Mouse (Mus musculus): ENCODE measurements around the gene Lsm12. TPM values are rescaled to one million over a fixed set of nuclear protein-coding genes. Genes with fewer than 3 reads are reported as not detected.
A peak's percentile ranks its signal among the peaks of the same experiment; 100 is the strongest.

Gene Lsm12
- total RNA-seq (2021) (100 to 1,000 TPM in 1 of 2 experiments, 10 to 100 TPM in 1; 82.6 to 108 TPM), polyA plus RNA-seq (2012; rRNA removed) (35.8 and 40.1 TPM in 2 replicates)
- long read RNA-seq, transcript Lsm12-201 (5 exons, 2,256 nt): major isoform, 22 of 24 reads
- long read RNA-seq, partial matches to known transcripts: 1 of 24 reads
- long read RNA-seq, other reads (novel, unspliced or antisense): 1 of 24 reads

DNA sequence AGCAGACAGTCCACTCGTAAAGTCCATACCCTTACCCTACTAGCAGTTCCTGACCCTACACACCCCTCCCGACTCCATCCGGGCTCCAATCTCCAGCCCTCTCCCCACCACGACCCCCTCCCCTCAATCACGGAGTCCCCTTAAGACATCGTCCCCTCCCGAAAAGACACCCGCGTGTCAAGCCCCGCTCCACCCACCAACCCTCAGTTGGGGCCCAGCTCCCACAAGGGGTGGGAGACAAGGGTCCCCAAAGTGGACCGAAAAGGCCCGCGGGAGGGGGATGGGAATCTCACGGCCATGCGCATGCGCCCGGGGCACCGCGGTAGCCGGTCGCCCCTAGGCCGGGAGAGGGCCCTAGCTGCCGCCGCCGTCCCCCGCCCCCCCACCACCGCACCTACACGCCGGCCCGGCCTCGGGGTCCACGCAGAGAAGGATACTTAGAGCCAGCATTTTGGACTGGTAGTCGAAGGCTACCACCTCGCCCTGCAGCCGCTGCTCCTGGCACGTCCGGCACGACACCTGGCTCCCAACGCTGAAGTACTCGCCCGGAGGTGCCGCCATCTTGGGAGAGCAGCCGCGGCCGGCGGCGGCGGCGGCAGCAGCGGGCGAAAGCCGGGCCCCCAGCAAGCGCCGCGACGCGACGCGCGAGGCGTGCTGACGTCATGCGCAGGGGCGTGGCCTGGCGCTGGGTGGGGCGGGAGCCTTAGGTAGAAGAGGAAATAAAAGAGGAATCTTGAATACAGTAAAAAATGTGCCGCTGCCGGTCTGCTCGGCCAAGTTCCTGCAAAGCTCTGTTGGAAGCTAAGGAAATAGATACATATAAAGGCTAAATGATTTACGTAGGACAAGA is at the start of gene Lsm12:
TSS of gene Lsm12 (minus strand) at position 651 of the 850 bp plus-strand sequence.
- DNase-seq: peak; percentile 98

DNA sequence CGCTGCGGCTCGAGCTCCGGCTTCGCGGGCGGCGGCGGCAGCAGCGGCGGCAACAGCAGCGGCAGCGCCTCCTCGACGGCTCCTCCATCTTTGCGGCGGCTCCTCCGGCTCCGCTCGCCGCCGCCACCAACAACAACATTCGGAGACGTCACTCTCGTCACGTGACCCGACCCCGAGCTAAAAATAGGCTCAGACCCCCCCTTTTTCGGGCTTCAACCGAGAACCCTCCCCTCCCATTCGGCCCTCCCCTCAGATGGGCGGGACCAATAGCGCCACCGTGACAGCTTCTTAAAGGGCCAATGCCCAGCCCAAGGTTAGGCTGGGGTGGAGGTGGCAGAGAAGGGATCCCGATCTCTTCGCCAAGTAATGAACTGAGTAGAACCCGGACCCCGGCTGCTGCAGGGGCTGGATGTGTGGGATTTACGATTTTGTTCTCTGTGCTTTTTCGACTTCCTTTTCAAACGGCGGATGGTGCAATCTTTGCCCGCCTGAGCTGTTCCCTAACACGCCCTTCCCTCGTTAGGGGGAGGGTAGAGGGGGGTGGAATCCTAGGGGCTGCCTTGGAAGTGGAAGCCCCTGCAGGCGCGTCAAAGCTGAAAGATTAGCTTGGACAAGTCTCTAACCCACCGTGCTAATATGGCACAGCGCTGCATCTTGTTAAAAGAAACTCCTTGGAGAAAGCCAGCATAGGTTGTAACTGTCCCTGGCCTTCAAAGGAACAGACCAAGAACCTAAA is 45.1 kb upstream of the Lsm12 start, which contains the start of gene Hdac5:
TSS of gene Hdac5 (minus strand) at position 161 of the 736 bp plus-strand sequence.
- peak; percentile 99 for DNase-seq

- DNase-seq: peak; percentile 47
Measured at GRCm38 (mm10) chr11:102229331-102229953, 44.3 kb upstream of the Lsm12 start.

- DNase-seq: no peak
Measured at GRCm38 (mm10) chr11:102228646-102229268, 43.7 kb upstream of the Lsm12 start.

GRCm38 (mm10) chr11:102228191-102228545 is 43.1 kb upstream of the Lsm12 start:
- DNase-seq: no peak

GRCm38 (mm10) chr11:102227270-102228190 is 42.4 kb upstream of the Lsm12 start:
- DNase-seq: no peak

DNA sequence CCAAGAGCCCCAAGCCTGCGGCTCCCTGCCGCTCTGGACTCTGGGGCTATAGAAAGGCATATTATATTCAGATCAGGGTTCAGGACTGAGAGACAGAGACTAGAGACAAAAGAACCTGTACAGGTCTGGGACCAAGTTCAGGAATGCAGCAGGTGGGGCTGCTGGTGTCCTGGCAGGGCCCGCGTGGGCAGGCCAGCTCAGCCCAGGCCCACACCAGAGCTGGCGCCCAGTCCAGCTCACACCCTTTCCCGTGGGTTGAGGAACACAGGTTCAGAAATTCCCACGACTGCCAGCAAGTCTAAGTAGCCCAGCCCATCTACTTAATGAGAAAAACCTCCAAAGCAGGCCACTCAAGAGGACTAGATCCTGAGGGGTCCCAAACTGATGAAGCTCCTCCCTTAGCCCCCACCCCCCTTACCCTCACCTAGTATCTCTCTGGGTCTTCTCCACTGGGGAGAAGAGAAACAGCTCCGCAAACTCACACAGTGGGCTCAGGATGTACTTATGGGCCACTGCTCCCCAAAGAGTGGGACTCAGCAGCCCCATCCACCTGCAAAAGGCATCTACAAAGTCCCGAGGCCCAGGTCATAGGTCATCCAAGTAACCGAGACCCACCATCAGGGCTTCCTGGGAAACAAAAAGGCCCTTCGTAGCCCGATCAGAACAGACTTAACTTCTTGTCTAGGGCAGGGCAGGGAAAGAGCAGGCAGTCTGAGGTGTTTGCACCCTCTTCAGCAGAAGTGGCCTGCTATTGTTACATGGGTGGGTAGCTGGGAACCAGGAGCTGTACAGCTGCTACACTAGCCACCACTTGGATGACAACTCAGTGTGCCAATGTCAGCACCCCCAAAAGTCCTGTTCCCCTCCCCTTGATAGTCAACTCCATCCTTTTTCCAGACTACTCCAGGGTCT is 41.2 kb upstream of the Lsm12 start:
- no peak for DNase-seq

- peak; percentile 50 for DNase-seq
Measured at GRCm38 (mm10) chr11:102225221-102225620, 40.1 kb upstream of the Lsm12 start.

DNA sequence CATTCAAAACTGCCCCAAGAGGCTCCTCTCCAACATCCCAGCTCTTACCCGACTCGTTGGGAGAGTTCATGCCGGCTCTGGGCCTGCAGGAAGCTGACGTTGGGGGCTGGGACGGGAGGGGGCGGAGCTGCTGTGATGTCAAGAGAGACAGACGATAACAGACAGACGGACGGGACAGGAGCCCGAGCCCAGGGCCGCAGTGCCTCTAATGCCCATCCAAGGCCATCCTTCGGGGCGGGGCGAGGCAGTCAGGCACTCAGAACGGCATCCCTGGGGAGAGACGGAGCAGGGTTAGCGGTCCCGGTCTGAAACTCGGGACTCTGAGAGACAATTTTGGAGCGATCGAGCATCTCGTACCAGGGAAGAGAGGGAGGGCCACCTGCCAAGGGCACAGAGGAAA is 39.6 kb upstream of the Lsm12 start:
- peak; percentile 86 for DNase-seq

DNA sequence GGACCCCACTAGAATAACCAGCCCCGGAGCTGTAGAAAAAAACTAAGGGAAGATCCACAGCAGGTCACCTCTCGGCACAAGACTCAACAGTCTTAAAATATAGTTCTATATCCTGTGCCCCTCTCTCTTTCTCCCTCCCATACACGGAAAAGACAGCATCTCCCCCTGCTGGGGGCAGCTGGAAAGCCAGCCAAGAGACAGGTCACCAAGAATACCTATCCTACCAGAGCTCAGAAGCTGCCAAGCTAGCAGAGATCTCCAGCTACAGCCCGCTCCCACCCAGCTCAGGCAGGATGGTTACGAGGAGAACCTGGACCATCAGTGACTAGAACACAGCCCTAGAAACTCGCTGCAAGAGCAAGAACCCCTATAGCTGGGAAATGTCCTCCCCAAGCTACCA is 38.1 kb upstream of the Lsm12 start:
- DNase-seq: no peak

GRCm38 (mm10) chr11:102221954-102222351 is 36.9 kb upstream of the Lsm12 start:
- DNase-seq: peak; percentile 50

DNA sequence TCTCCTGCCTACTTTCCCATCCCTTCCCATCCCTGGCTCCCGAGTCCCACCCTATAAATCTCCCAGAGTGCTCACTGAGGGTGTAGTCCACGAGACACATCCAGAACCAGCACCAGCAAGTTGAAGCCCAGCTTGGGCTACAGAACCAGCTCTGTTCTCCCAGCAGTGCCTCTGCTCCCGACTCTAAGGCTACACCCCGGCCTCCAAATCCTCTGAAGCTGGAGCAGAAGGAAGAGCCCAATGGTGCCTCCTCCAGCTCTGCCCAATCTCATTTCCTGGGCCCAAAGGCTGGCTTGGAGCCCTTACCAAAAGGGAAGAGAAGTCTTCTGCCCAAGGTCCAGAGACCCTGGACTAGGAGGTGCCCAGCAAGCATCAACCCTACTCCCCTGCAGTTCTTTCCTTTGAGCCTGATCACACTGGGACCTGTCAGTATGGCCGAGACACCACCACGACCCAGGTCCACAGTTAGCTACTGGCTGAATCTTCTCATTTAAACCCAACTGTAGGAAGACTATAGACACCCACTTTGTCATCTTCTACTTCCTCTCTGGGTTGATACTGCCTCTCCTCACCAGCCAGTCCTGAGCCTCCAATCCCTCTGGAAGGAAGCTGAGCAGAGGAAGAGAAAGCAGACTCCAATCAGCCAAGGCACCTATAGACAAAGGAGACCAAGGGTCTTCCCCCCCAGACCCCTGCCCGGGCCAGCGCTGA is 36.3 kb upstream of the Lsm12 start:
- no peak for DNase-seq

GRCm38 (mm10) chr11:102220451-102220850 is 35.4 kb upstream of the Lsm12 start:
- peak; percentile 60 for DNase-seq

GRCm38 (mm10) chr11:102219994-102220346 is 34.9 kb upstream of the Lsm12 start:
- peak; percentile 72 for DNase-seq

DNA sequence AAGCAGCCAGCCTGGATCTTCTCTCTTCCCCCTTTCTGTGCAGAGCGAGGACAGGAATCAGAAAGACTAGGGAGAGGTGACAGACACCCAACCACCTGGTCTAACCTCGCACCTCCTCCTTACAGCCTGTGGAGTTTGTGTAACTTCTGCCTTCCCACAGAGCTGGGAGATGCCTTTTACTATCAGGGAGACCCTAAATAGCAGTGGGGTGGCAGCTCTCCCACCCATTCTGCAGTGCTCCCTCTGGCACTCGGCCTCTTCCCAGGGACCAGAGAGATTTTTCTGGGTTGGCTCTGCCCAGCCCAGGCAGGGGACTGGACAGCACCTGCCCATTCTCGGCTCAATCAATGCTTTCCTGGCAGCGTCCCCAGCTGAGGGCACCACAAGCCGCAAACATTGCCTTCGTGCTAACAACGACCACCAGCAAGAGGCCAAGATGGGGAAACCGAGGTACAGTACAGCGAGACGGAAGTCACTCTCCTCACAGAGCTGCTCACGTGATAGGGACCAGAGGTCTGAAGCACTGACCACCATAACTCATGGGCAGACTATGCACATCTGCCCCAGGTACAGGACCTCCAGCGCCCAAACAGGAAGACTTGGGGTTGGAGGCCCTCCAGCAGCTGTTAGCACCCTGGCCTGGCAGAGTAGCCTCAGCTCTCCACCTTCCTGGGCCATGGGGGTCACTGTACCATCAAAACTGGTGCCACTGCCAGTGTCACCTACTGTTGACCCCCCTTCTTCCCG is 34.3 kb upstream of the Lsm12 start:
- DNase-seq: peak; percentile 45

DNA sequence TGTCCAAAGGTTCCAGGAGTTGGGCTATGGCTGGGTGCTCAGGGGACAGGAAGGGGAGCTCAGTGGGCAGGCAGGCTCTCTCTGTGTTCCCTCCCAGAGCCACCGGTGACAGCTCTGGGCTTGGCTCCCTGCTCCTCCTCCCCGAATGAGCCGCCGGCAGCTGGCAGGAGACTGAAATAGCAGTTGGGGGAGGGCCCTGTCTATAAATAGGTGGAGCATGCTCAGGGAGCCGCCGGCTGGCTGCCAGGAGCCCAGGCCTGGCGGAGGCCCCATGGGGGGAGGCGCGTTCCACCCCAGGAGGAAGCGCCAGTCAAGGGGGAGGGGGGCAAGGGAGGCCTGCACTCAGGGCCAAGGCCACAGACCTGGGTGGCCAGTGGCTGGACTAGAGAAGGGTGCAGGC is 33.7 kb upstream of the Lsm12 start:
- DNase-seq: peak; percentile 98

GRCm38 (mm10) chr11:102217876-102218430 is 32.9 kb upstream of the Lsm12 start:
- DNase-seq: no peak

DNA sequence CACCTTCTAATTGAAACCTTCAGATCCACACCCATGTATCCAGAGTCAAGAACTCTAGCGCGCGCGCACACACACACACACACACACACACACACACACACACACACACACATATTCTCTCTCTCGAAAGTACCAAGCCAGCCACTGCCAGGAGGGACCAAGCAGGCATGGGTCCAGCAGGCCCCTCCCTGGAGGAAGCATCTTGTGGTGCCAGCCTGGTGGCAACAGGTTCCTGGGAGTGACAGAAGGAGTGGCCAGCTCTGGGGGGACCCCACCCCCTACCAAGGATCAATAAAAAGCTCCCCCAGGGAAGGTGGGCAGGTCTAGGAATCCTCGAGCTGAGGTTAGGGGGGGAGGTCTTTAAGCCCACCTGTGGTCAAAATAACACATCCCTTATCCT is 32.3 kb upstream of the Lsm12 start:
- no peak for DNase-seq

All from adrenal gland, adult 2 months (tissue).